Mouse (Mus musculus) 3T3-L1 (cell line): ENCODE data around the gene Hoxc5.
A peak's percentile ranks its signal among the peaks of the same experiment; 100 is the strongest.

Experiments
- DNase-seq: peaks from one replicate; pipeline ENCODE4 v3.0.0-alpha.2; 2015; ENCODE audit warnings: low read depth, low spot score

Hoxc5 gene

GRCm38 (mm10) chr15:102990461-102991397 is 23.5 kb downstream of the Hoxc5 start, which contains the start of gene Hoxc8:
Gene Hoxc8, plus strand, starts transcription at chr15:102990607.
- no peak for DNase-seq

- no peak for DNase-seq
Observed at GRCm38 (mm10) chr15:102991782-102992181, 24.5 kb downstream of the Hoxc5 start.

- DNase-seq = no peak
Observed at GRCm38 (mm10) chr15:102992206-102992605, 25.0 kb downstream of the Hoxc5 start.

DNA sequence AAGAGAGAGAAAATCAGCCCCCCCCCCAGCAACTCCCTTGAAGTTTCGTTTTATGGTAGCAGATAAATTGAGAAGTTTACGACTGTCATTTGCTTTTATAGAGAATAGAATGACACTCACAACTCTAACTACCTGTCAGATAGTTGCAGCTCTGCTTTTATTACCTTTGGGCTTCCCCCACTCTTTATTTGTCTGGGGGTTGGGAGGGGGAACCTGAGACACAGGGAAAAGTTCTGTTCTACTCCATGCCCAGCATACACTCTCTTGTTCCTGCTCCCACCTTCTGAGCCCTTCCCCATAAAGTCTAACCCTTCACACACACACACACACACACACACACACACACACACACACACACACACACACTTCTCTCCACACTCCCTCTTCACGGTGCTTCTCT is 25.6 kb downstream of the Hoxc5 start:
- DNase-seq = no peak

DNA sequence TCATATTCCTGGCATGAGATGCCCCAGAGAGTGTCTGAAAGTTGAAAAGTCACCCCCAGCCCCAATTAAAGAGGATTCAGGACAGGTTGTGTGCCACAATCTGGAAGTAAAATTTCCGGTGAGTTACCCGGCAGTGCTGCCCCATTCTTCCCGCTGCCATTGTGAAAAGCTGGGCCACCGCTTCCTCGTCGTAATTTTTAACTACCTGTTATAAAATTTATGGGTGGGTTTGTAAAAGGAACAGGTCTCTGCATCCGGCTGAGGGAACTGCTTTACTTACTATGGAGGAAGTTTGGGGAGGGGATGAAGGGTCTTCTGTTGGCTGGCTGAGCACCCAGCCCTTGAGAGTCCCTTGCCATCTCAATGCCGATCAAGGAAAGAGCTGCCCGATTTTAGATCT is 29.3 kb downstream of the Hoxc5 start:
- DNase-seq = no peak

DNA sequence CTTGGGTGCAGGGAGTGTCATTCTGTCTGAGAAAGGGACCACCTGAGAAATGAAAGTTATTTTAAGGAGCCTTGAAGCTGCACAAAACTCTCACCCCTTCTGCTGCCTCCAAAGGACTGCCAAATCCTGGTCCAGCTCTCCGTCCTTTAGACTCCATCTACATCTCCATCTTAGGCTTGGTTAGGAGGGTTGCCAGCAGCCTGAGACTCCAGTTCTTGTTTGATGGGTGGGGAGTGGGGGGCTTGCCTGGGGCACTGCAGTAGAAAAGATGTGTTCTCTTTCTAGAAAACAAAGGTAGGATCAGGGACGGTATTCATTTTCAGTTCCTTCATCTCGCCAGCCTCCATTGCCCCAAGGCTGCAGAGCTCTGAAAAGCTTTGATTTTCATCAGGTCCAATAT is 30.2 kb downstream of the Hoxc5 start:
- DNase-seq = no peak

GRCm38 (mm10) chr15:102997939-102998355 is 30.7 kb downstream of the Hoxc5 start, which contains the start of gene Hoxc6:
Gene Hoxc6, plus strand, starts transcription at chr15:102998257.
- no peak for DNase-seq

DNA sequence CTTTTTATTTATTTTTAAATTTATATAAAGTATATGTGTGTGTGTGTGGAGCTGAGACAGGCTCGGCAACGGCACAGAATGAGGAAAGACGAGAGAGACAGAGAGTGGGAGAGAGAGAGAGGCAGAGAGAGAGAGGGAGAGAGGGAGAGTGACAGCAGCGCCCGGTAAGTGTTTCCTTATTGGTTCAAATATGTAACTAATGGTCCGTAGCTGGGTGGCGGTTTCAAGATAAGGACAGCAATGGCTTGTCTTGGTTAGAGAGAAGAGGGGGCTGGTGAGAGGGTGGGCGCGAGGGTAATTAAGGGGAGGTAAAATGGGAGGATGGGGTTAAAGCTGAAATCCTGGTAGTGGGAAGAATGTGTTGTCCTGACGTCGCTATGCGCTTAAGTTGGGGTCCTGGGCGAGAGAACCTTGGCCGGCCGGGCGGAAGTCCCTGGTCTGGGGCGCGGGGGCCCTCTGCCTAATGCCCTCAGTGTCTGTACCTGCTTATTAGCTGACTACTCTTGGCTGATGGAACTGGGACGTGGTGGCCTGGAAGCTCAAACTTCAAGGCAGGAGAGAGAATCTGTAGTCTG is 31.5 kb downstream of the Hoxc5 start:
- DNase-seq = no peak

DNA sequence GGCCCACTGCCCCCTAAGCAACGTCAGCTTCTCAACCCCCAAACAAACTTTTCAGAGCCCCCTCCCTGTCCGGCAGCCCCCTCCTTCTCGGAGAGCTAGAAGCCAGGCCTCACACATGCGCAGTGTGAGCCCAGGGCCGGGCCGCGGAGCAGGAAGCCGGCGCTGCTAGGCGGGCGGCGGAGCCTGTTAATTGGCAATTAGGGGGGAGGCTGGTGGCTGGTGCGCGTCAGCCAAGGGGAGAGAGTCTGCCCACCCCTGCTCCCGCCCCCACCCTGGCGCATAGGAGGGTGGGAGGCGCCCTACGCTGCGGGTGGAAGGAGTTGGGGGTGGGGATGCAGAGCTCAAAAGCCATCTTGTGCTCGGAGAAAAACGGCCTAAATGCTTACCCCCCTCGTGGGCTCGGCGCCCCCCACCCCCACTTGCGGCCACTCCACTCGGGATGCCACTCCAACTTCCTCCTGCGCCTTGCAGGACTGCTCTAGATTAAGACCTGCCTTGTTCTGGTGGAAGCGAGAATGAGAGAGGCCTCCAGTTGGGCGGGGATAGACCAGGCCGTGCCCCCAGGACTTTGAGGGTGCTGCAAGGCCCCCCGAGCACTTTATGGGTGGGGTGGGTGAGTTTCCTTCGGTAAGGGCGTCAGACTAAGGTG is 32.1 kb downstream of the Hoxc5 start:
- DNase-seq = no peak

DNA sequence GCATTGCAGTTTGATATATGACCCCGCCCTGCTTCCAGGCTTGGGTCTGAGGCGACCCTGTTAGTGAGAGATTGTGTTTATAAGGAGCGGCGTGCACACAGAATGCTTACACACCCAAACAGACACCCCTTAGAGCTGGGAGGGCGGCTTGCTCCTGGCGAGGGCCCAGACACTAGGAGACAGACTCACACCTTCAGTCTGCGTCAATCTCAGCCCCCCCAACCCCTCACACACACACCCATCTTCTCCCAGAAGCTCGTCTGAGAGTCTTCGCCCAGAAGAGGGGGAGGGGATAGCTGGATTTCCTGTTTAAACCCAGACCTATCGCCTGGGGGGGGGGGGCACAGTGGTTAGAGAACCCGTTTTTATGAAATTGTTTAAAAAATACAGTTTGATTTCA is 32.7 kb downstream of the Hoxc5 start:
- DNase-seq = no peak

GRCm38 (mm10) chr15:103000501-103000901 is 33.3 kb downstream of the Hoxc5 start:
- no peak for DNase-seq

GRCm38 (mm10) chr15:103001370-103001769 is 34.1 kb downstream of the Hoxc5 start:
- DNase-seq = no peak

DNA sequence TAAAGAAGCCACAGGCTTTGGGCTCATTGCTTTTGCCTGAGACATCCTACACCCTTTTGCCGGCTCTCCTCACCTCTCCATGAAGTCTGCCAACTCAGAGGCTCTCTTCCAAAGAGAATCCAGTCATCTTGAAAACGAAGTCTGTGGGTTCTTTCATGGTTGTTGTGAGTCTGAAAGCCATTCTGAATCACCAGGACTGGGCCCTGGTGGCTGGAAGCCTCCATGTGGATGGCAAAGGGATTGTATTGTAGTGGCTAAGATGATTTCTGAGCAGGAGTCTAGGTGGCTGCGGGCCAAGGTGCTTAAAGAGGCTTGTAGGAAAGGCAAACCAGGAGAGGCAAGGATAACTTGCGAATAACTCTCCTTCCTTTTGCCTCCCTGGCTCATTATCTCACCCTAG is 34.9 kb downstream of the Hoxc5 start:
- peak; percentile 54 for DNase-seq

DNA sequence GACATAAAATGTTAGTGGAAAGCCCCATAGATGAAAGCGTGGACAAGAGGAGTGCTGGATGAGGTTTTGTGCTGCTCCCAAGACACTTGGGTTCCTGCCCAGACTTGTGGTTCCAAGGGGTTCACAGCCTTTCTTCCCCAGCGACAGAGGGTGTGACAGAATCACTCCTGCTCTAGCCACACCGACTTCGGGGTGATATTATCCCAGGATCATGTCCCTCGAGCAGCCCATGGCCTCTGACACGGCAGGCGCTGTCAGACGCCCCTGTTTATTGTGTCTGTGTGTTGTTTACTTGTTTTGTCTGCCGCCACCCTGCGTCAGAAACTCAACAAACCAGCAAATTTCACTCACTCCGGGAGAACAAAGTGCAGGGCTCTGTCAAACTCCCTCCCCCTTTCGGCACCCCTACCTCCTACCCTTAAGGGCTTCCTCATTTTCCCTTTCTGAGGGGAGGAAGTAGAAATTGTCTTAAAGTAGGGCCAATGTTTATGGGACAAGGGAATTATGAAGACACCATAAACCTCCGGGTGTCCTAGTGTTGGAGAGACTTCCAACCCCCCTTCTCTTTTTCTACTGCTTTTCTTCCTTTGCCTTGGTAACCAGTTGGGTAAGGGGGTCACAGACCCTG is 35.7 kb downstream of the Hoxc5 start:
- DNase-seq = peak; percentile 48

- DNase-seq = no peak
Observed at GRCm38 (mm10) chr15:103005308-103005707, 38.1 kb downstream of the Hoxc5 start.

GRCm38 (mm10) chr15:103005797-103006196 is 38.6 kb downstream of the Hoxc5 start:
- DNase-seq = no peak

DNA sequence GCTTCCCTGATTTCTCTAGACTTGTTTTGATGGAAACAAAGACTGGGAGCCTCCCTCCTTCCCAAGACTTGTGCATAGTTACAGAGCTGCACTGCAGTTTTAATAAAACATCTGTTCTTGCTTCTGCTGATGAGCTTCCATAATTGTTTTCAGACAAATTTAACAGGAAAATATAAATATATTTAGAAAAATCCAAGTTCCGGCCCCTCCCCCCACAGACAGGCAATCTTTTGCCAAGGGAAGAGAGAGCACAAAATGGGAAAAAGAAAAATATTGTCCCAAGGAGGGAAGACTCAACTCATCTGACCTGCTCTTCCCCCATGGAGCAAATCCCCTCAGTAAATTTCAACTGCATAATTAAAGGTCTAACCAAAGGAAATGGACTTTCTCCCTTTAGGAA is 39.1 kb downstream of the Hoxc5 start:
- DNase-seq = no peak

GRCm38 (mm10) chr15:103009265-103010111 is 42.2 kb downstream of the Hoxc5 start:
- peak; percentile 28 for DNase-seq

GRCm38 (mm10) chr15:103010112-103010846 is 43.0 kb downstream of the Hoxc5 start:
- DNase-seq = no peak

- no peak for DNase-seq
Observed at GRCm38 (mm10) chr15:103010847-103011555, 43.8 kb downstream of the Hoxc5 start.
